Mouse (Mus musculus) megakaryocyte, adult 5-6 weeks (primary cell): ENCODE measurements around the gene Ugt1a8. TPM values are rescaled to one million over a fixed set of nuclear protein-coding genes. Genes with fewer than 3 reads are reported as not detected.
"Not testable (repeated sequence)": the region's sequence is repeated elsewhere in the genome, so short reads cannot be mapped to it uniquely, and the experiment has no call there.

Experiments
- ATAC-seq: 2 replicates; pipeline ENCODE4 v1.8.0; 2016; ENCODE audit warnings: mild to moderate bottlenecking, inconsistent platforms; ENCODE audit not compliant: poor library complexity, severe bottlenecking
- total RNA-seq, 2 experiments: library from RNA; stranded (forward) in 1 of 2; stranded (reverse) in 1 of 2; fragments of 153-499, 151-499 nt in 1 of 2; fragments of 221-1000, 200-1000 nt in 1 of 2; gene quantifications; 2 replicates each; pipeline versions ENCODE4 v1.2.3 to v1.2.4; 2015 to 2017

Ugt1a8 gene
- total RNA-seq, 2 experiments from 2014 or later = not detected

DNA sequence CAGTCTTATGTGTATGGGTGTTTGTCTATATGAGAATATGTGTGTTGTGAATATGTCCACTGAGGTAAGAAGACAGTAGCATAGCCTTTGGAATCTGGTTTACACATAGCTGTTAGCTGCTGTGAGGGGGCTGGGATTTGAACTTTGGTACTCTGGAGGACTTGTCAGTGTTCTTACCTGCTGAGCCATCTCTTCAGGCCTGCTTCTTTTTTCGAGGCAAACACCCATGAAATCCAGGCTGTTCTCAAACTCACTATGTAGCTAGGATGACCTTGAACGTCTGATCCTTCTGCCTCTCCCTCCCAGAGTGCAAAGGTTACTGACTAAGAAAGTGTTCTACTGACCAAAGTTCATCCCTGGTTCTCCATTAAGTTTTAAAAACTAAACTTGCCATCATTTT lies 18.0 kb downstream of the Ugt1a8 start:
- ATAC-seq = no peak

DNA sequence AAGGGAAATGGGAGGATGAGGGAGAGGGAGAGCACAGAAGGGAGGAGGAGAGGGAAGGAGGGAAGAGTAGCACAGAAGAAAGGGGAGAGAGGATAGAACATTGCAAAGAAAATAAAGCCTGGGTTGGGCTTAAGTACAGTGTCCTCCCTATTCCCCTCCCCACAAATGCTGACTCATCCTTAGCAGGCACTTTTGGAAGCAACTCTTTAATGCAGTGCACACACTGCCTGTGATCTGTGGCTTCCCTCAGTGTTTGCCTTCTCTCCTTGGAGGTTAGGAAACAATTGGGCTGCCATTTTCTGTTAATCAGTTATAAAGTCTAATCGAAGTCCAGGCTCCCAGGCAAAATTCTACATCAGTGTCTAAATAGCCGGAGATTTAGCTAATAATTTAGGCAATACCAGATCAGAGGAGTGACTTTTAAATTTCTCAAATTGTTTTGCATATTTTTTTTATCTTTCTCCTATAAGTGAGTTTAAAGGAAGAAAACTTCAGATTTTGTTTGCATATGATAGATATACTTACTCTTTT lies 21.5 kb downstream of the Ugt1a8 start:
- ATAC-seq = peak; percentile 57

- not testable (repeated sequence) for ATAC-seq
Observed at GRCm38 (mm10) chr1:88109604-88110003, 22.0 kb downstream of the Ugt1a8 start.

GRCm38 (mm10) chr1:88112769-88113168 lies 25.2 kb downstream of the Ugt1a8 start:
- ATAC-seq = not testable (repeated sequence)

DNA sequence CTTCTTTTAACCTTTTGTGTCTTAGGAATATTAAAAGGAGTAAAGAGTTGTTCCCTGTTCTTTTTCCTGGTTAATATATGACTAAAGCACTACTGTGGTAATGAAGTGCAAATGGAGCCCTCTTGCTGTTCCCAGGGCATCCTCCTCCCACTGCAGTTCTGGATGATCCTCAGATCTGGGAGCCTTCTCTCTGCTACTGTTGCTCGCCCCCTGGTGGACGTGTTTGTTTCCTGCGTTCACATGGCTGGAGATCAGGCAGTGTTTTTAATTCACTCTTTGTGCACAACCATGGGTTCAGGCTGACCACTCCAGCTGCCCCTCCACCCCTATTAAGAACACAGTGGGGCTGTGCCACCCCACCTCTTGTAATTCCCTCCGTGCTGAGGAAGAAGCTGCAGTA lies 32.9 kb downstream of the Ugt1a8 start:
- ATAC-seq = peak; percentile 86

DNA sequence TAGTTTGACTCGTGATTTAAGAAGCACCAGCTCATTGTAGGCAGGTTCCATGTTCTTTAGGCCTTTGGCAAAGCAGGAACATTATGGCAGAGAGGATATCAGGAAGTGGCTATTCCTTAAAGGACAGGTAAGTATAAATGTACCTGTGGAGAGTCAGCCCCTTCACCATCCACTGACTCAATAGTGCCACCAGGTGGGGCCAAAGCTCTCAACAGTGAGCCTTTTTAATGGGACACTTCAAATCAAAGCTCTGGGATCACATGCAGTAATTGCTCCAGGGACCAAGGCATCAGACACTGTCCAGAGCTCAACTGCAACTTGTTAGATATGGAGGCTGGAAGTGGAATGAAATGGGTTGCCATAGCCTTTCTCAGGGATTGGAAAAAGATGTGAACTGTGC lies 33.9 kb downstream of the Ugt1a8 start:
- ATAC-seq = not testable (repeated sequence)

GRCm38 (mm10) chr1:88125827-88126360 lies 38.3 kb downstream of the Ugt1a8 start:
- ATAC-seq = peak; percentile 78

DNA sequence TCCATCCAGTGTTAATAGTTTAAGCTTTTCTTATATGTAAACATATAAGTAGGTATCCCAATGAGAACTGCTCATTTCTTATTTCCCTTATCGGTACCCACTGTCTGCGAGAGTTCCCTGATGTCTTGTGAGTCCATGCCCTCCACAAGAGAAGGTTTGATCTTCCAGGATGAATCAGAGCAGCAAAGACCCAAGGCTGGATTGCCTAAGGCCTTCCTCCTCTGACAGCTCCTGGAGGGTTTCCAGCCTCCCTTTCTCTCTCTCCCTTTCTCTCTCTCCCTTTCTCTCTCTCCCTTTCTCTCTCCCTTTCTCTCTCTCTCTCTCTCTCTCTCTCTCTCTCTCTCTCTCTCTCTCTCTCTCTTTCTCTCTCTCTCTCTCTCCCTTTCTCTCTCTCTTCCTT lies 41.5 kb downstream of the Ugt1a8 start:
- not testable (repeated sequence) for ATAC-seq

DNA sequence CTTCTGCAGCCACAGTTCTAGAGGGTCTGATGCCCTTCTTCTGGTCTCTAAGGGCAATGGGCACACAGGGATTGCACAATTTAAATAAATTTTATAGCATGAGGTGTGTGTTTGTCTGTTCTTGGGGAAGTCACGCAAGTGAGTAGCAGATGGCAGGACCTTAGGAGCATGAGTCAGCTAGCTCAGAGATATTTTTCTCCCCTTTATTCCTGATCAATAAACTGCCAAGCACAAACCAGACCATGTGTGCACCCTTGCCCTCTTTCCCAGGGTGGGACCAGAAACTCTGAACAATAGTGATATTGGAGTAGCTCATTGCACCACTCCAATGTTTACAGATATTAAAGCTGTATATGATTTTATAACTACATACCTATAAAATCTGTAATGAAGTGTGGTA lies 42.6 kb downstream of the Ugt1a8 start:
- not testable (repeated sequence) for ATAC-seq

DNA sequence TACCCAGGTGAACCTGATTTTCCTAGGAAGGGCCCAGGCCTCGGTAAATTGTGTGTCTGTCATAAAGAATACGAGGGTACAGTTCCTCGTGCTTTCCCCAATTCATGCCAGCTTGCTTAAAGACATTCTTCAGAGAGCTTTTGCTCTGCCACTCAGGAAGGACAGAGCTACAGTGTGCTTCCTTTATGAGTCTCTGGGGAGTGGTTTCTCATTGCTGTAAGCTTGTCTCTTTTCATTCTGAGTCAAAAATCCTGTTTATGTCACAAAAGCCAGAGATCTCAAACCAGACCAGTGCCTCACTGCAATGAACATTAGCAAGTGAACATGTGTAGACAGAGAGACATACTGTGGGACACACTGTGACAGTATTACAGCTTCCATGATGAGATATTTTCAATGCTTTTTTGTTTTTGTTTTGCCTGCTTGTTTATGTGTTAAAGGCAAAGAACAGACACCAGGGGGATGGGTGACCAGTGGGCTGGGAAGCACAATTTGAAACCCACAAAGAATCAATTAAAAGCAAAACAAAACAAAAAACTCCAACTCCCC lies 46.4 kb downstream of the Ugt1a8 start:
- ATAC-seq = no peak

GRCm38 (mm10) chr1:88134457-88135011 lies 46.9 kb downstream of the Ugt1a8 start, which contains the start of gene Ugt1a6a:
Gene Ugt1a6a (plus strand): TSS chr1:88134809.
- peak; percentile 97 for ATAC-seq

- not testable (repeated sequence) for ATAC-seq
Observed at GRCm38 (mm10) chr1:88135229-88135904, 47.8 kb downstream of the Ugt1a8 start.

DNA sequence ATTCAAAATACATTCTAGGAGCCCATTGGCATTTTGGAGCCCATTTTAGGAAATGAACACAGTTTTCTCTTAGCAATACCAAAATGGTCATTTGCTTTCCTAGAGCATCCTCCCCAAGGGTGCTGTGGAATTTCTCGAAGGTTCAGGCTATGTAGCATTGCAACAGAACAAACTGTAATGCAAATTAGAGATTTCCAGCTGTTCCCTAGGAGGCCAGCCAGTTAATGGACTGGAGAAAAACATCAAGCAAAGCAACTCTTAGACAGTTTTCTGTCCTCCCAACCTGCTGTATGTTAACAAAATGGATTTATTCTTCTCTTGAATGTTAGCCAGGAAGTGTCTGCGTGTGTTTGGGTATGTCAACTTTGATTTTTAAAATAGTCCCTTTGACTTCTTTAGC lies 49.0 kb downstream of the Ugt1a8 start:
- no peak for ATAC-seq

- ATAC-seq = no peak
Observed at GRCm38 (mm10) chr1:88137264-88137663, 49.7 kb downstream of the Ugt1a8 start.

DNA sequence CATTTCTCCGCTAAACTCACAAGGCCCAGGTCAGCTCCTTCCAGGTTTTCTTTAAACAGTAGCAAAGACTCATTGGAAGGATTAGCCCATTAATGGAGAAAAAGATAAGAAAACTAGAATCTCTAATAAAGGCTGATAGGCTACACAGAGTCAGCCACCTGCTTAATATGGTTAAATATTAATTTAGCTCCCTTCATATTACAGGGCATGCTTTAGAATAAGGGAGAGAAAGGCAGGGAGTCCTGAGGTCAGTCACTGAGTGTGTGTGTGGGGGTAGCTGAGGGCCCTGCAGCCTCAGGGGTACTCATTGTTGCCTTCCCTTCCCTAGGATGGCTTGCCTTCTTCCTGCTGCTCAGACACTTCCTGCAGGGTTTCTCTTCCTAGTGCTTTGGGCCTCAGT lies 50.5 kb downstream of the Ugt1a8 start:
- ATAC-seq = no peak

GRCm38 (mm10) chr1:88140492-88140891 lies 52.9 kb downstream of the Ugt1a8 start:
- 0 out of 2 replicates have a peak, but pooled peaks have one; percentile 53 for ATAC-seq

DNA sequence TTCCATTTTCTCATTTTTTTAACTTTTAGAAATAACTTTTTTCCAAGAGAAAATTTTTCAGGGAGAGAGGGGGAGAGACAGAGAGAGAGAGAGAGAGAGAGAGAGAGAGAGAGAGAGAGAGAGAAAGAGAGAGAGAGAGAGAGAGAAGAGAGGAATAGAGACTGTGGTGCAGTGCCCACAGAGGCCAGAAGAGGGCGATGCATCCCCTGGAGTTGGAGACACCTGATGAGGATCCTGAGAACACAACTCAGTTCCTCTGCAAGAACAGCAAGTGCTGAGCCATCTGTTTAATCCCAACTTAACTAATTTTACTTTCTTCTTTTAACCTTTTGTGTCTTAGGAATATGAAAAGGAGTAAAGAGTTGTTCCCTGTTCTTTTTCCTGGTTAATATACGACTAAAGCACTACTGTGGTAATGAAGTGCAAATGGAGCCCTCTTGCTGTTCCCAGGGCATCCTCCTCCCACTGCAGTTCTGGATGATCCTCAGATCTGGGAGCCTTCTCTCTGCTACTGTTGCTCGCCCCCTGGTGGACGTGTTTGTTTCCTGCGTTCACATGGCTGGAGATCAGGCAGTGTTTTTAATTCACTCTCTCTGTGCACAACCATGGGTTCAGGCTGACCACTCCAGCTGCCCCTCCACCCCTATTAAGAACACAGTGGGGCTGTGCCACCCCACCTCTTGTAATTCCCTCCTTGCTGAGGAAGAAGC lies 56.5 kb downstream of the Ugt1a8 start:
- peak; percentile 83 for ATAC-seq

- not testable (repeated sequence) for ATAC-seq
Observed at GRCm38 (mm10) chr1:88145278-88145677, 57.7 kb downstream of the Ugt1a8 start.

GRCm38 (mm10) chr1:88150133-88150532 lies 62.5 kb downstream of the Ugt1a8 start:
- peak; percentile 69 for ATAC-seq

DNA sequence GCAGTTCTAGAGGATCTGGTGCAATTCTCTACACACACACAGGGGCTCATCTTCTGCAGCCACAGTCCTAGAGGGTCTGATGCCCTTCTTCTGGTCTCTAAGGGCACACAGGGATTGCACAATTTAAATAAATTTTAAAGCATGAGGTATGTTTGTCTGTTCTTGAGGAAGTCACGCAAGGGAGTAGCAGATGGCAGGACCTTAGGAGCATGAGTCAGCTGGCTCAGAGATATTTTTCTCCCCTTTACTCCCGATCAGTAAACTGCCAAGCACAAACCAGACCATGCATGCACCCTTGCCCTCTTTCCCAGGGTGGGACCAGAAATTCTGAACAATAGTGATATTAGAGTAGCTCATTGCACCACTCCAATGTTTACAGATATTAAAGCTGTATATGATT lies 70.8 kb downstream of the Ugt1a8 start:
- no peak for ATAC-seq

- no peak for ATAC-seq
Observed at GRCm38 (mm10) chr1:88165711-88166110, 78.1 kb downstream of the Ugt1a8 start, which contains the start of gene Ugt1a5. Gene Ugt1a5 (plus strand): TSS chr1:88166012.
